Mouse (Mus musculus): ENCODE results near the gene Sergef. TPM values are rescaled to one million over a fixed set of nuclear protein-coding genes. Genes with fewer than 3 reads are reported as not detected.

Sergef gene
- total RNA-seq, 2 experiments from 2014 or later, result 50.5 to 55.9 TPM

DNA sequence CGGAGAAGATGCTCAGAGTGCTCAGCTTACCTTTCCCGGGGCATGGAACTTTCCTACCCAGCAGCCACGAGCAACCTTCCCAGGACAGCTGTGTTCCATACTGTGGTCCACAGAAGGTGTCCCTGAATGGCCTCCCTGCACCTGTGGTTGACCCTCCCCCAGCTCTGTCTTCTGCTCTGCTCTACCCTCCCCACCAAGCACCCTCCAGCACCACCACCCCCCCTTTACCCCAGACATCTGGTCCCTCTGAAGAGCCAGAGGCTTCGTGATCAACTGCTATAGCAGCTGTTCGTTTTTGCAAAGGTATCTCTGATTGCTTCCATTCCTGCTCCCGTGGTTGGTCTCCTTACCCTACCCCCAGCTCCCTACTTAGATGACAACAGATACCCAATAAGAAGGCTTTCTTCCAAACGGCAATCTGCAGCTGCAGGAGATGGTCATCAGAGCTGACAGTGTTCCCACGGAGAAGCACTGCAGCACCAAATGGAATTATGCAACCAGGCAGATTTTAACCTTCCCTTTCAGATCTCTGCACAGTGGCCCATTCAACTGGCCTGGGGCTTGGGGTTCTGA lies 58.2 kb downstream of the Sergef start:
- no peak for DNase-seq (ENCODE audit: low spot score in 2 of 2)

GRCm38 (mm10) chr7:46578091-46578490 lies 61.5 kb downstream of the Sergef start:
- DNase-seq (ENCODE audit: low spot score in 2 of 2), result no peak

GRCm38 (mm10) chr7:46575897-46576296 lies 63.7 kb downstream of the Sergef start:
- no peak for DNase-seq (ENCODE audit: low spot score in 2 of 2)

DNA sequence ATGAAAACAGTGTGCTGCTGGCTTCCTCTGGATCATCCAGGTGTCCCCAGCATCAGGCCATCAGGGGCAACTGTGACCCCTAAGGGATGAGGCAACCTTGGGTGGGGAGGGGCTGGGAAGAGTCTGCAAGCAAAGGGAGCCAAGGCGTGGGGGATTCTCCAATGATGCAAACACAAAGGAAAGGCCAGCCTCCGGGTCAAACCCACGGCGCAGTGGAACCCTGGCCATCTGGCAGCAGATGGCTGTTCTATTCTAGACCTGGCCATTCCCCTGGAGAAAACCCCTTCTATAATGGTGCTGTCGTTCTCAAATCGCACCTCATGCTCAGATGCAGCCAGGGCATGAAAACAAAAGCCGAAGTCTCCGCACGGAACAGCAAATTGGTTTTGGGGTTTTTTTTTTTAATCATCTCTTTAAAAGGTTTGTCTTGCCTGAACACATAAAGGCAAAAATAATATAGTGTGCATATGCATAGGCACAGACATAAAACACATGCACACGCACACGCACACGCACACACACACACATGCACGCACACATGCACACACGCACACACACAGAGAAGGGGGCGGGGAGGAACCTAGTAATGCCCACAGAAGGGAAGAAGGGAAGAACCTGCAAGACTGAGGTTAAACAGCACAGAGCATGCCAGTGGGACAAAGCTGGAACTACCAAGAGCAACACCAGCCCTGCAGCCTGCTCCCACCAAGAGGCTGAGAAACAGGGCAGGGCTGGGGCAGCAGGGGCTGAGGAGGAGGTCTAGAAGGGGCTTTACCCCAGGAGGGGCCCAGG lies 66.6 kb downstream of the Sergef start:
- DNase-seq (ENCODE audit: low spot score in 2 of 2), result no peak

DNA sequence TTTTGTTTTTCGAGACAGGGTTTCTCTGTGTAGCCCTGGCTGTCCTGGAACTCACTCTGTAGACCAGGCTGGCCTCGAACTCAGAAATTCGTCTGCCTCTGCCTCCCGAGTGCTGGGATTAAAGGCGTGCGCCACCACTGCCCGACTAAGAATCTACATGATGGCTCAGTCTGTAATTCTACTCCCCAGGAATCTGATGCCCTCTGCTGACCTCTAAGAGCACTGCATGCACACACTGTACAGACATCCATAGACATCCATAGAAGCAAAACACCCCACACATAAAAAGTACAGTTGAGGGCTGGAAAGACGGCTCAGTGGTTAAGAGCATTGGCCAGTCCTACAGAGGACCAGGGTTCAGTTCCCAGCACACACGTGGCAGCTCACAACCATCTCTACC lies 70.1 kb downstream of the Sergef start:
- DNase-seq (ENCODE audit: low spot score in 2 of 2), result peak in 1 of 2 experiments; percentile 33

GRCm38 (mm10) chr7:46566318-46567007 lies 73.1 kb downstream of the Sergef start:
- no peak for DNase-seq (ENCODE audit: low spot score in 2 of 2)

DNA sequence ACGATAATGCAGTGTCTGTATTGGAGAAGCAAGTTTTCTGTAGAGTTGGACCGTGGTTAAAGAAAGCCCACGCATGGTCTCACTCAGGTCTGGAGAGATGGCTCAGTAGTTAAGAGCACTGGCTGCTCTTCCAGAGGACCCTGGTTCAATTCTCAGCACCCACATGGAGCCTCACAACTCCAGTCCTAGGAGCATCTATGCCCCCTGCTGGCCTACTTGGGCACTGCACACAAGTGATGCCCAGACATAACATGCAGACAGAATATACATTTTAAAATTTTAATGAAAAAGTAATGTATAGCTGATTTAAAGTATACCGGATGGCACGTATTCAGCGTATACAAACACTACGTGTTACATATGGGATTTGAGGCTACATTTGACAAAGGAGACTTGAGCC lies 74.2 kb downstream of the Sergef start:
- no peak for DNase-seq (ENCODE audit: low spot score in 2 of 2)

- DNase-seq (ENCODE audit: low spot score in 2 of 2), result no peak
Observed at GRCm38 (mm10) chr7:46563801-46564200, 75.8 kb downstream of the Sergef start.

DNA sequence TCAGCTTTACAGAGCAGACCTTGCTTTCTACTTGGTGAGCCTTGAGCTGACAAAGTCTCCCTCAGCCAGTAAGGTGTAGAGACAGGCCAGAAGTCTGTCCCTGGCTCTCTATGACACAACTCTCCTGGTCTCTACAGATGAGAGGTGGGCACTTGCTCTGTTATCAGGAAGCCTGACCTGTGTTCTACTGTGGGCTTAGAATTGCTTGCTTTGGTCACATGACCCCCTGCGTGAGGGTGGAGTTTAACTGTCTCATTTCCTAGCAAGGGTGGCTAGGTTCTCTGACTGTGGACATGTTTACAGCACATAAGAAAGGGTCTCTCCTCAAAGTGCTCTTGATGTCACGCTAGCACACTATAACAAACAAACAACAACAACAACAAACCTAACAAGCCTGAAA lies 79.5 kb downstream of the Sergef start:
- DNase-seq (ENCODE audit: low spot score in 2 of 2), result no peak

GRCm38 (mm10) chr7:46559643-46560042 lies 80.0 kb downstream of the Sergef start:
- DNase-seq (ENCODE audit: low spot score in 2 of 2), result no peak

DNA sequence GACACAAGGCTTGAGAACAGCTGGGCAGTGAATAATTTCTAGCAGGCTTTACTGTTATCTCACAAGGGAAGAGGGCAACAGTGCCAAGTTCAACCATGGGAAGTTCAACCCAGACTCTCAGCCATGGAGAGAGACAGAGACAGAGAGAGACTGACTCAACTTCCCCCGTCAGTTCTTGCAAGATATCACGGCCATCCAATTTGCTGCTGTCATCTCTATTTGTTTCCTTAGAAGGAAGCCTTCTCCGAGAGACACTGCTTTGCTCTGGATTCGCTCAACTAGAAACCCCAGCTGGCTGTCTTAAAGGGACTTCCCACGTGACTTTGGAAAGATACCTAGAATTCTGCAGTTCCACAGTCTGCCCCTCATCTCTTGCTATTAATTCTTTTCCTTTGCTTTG lies 80.6 kb downstream of the Sergef start:
- no peak for DNase-seq (ENCODE audit: low spot score in 2 of 2)

DNA sequence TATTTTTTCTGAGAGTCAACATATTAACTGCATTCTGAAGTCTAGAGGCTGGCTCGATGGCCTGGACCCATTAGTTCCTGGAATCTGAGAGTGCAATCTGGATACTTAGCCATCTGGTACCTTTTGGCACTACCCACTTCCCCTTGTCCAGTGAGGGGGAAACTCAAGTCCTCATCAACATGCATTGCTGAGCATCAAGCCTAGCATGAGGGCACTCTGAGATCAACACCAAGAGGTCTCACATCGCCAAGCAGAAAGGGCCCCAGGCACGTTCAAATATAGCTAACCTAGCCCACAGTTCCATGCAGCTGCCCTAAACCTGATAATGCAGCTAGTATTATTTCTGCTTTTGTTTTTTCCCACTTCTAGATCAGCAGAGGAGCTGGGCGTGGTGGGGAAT lies 81.6 kb downstream of the Sergef start:
- DNase-seq (ENCODE audit: low spot score in 2 of 2), result no peak

DNA sequence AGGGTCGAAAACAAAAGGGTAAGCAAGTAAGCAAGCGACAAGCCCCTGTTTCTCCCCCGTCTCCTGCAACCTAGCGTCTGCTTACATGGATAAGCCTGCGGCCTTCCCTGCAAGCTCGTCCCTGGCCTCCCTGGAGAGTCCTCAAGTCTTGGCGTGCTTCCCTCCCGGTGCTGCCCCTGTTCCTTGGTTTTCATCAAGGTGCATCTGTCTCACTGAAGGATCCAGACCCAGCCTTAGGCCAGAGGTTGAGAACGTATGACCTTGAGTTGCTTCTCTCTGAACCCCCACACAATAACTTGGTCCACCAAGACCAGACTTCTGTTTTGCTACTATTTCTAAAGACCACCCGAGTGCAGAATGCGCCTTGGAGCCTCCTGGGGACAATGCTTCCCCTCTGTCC lies 82.2 kb downstream of the Sergef start:
- DNase-seq (ENCODE audit: low spot score in 2 of 2), result no peak

DNA sequence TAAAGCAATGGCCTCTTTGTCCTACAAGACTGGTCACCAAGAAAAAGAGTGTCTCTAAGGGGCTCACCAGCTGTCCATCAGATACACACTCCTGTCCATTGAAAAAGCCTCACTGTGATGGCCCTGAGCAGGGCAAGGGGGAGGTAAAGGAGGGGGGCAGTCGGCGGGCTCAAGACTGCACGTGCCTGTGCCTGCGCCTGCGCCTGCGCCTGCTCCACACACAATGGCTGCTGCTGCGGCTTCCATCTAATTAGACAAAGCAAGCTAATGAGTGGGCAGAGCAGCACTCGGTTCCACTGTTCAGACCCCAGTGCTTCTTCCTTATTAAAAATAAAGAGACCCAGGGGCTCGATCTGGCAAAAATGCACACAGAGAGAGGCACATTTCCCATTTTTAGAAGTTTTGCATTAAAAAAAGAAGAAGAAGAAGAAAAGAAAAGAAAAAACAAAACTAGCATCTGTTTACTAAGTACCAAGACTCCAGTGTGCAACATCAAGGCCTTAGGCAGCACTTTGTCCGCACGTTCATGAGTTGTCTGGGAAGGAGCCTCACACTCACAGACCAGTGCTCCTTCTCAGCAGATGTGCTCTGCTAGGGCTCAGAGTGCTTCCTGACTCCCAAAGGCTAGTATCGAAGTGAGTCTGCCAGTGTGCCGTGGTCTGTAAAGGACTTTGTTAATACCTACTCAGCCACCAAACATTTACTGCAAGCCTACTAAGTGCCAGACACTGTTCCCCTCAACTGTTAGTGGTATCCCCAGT lies 83.1 kb downstream of the Sergef start:
- DNase-seq (ENCODE audit: low spot score in 2 of 2), result no peak

- no peak for DNase-seq (ENCODE audit: low spot score in 2 of 2)
Observed at GRCm38 (mm10) chr7:46555731-46556130, 83.9 kb downstream of the Sergef start.

- no peak for DNase-seq (ENCODE audit: low spot score in 2 of 2)
Observed at GRCm38 (mm10) chr7:46554855-46555254, 84.8 kb downstream of the Sergef start.

GRCm38 (mm10) chr7:46554003-46554402 lies 85.6 kb downstream of the Sergef start:
- DNase-seq (ENCODE audit: low spot score in 2 of 2), result peak in 1 of 2 experiments; percentile 34

DNA sequence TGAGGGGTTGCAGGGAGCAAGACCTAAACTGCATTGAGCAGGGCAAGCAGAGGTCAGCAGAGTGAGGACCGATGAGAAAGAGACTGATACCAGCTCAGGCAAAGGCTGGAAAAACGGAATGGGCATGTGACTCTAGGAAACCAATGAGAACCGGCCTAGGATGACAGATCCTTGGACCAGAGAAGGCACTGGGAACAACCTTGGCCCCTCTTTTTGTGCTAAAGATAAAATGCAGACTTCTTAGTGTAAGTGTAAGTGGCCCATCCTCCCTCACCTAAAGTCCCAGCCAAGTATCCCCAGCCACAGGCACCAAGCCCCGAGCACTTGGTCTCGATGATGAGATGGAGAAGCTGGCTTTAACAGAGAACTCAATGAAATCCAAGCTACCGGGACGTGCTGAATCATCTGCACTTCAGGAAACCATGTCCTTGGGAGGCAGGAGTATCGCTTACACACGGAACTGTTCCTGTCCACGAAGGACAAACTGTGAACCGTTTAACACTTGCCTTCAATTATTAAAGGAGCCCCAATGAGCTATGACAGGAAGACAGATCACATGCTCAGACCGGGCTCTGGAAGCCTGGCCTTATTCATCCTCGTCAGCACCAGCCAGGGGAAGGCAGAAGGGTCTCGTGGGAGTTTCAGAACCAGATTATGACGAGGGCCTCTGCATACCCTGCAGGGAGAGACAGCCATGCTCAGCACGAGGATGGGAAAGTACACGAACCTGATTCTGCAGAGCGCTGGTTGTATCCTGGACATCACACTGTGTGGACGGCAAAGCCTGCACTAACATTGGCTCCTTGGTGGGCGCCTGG lies 87.5 kb downstream of the Sergef start:
- DNase-seq (ENCODE audit: low spot score in 2 of 2), result no peak

DNA sequence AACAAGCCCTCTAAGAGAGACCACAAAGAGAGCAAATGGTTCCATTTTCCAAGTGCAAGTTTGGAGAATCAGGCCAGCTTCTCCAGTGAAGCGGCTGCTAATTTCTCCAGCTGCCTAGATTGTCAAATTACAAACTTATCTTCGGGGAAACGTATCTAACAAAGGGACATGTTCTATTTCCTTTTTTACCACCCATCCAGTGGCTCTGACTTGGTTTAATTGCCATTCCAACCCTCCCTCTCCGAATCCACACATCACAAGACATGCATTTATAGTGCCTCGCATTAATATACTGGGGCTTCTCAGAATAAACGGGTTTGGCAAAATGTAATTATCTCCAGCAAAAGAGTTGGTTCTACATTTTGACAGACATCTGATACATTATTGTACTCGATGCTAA lies 88.4 kb downstream of the Sergef start:
- DNase-seq (ENCODE audit: low spot score in 2 of 2), result no peak

GRCm38 (mm10) chr7:46548124-46548523 lies 91.5 kb downstream of the Sergef start:
- DNase-seq (ENCODE audit: low spot score in 2 of 2), result no peak

GRCm38 (mm10) chr7:46547642-46548041 lies 92.0 kb downstream of the Sergef start:
- DNase-seq (ENCODE audit: low spot score in 2 of 2), result no peak
